Mouse (Mus musculus) embryonic facial prominence, embryonic 15.5 days (tissue): Measurements from ENCODE around the gene Bicdl1. TPM values are rescaled to one million over a fixed set of nuclear protein-coding genes. Genes with fewer than 3 reads are reported as not detected.

Experiments used
- ATAC-seq: fragments of 200-750 bp; cut with Nextera tagmentation; 2 replicates; pipeline ENCODE4 v1.8.0; 2017; ENCODE audit warnings: low read depth, moderate TSS enrichment; ENCODE audit not compliant: insufficient number of reproducible peaks, low FRiP score, low TSS enrichment
- H3K27ac ChIP-seq: fragments of 300-500 bp; sonication (generic); replicated peaks from 2 replicates; pipeline ENCODE4 v1.5.1; 2015; ENCODE audit warnings: mild to moderate bottlenecking, inconsistent platforms
- H3K27me3 ChIP-seq: fragments of 300-500 bp; sonication (generic); 2 replicates; pipeline ENCODE4 v1.6.1; 2015; ENCODE audit warnings: inconsistent platforms
- H3K36me3 ChIP-seq: fragments of 300-500 bp; sonication (generic); 2 replicates; pipeline ENCODE4 v1.6.1; 2015; ENCODE audit warnings: mild to moderate bottlenecking, inconsistent platforms
- H3K4me1 ChIP-seq: fragments of 300-500 bp; sonication (generic); 2 replicates; pipeline ENCODE4 v1.6.1; 2015; ENCODE audit warnings: inconsistent platforms
- H3K4me2 ChIP-seq: fragments of 300-500 bp; sonication (generic); replicated peaks from 2 replicates; pipeline ENCODE4 v1.6.1; 2015; ENCODE audit warnings: mild to moderate bottlenecking, inconsistent platforms
- H3K4me3 ChIP-seq: fragments of 300-500 bp; sonication (generic); replicated peaks from 2 replicates; pipeline ENCODE4 v1.5.1; 2015; ENCODE audit warnings: mild to moderate bottlenecking, inconsistent platforms
- H3K9ac ChIP-seq: fragments of 300-500 bp; sonication (generic); 2 replicates; pipeline ENCODE4 v1.6.1; 2015; ENCODE audit warnings: inconsistent platforms
- H3K9me3 ChIP-seq: fragments of 300-500 bp; sonication (generic); replicated peaks from 2 replicates; pipeline ENCODE4 v1.6.1; 2016; ENCODE audit warnings: inconsistent platforms
- WGBS: fragments of 180-500 bp; shearing (Covaris S2); methylation state at CpG from one replicate; pipeline ENCODE4 v1.1.7; 2015; 5-methylcytosine and 5-hydroxymethylcytosine counted together
- polyA plus RNA-seq: library from polyadenylated mRNA; unstranded; fragments of >200 nt; fragmentation: Nextera tagmentation; extraction: Ambion mirVana; gene quantifications from 2 replicates; pipeline ENCODE4 v1.2.1, GENCODE M21; 2015

The Bicdl1 gene
- 16.0 and 17.6 TPM in 2 replicates for polyA plus RNA-seq

DNA sequence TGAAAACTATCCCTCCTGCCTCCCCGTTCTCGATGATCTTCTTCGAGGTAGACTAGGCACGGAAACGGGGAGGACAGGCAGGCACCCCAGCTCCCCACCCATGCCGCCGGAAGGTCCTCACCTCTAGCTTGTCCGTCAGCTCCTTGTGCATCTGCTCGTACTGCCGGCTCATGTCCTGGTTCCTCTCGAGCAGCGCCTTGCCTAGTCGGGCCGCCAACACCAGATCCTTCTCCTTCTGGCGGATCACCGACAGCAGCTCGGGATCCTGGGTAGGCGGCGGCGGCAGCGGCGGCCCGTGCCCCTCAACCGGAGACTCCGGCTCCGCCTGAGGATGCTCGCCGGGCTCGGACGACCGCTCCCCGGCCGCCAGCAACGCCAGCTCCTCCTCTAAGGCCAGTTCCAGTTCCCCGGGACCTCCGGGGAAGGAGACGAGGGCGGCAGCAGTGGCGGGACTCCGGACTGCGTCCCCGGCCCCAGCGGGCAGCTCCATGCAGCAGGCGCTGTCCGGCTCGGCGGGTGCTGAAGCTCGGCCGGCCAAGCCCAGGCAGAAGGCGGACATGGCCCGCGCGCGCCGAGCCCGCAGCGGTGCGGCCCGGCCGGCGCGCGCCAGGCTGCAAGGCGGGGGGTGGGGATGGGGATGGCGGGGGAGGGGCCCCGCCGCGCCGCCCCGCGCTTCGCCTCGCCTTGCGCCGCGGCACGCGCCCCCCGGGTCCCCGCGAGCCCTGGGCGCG lies at the start of gene Bicdl1:
TSS of gene Bicdl1 (minus strand) at position 621 of the 731 bp plus-strand sequence.
- no peaks in the 10 kb centered on the region for H3K36me3 ChIP-seq
- no peaks in the 10 kb centered on the region for H3K9me3 ChIP-seq
- under 1% methylated on average over 74 of the region's 83 CpGs for WGBS
- peaks cover 18% of the 10 kb centered on the region for H3K4me1 ChIP-seq
- peak within 1 kb of the TSS; percentile 99 for H3K4me2 ChIP-seq
- H3K9ac ChIP-seq = peak within 1 kb of the TSS; percentile 23; the same call in 1 of the 2 replicates
- peaks cover 38% of the 10 kb centered on the region for H3K27me3 ChIP-seq
- peak within 1 kb of the TSS; percentile 58; the same call in 1 of the 2 replicates for H3K27ac ChIP-seq
- H3K4me3 ChIP-seq = peak within 1 kb of the TSS; percentile 62
- ATAC-seq = peak; percentile 35

DNA sequence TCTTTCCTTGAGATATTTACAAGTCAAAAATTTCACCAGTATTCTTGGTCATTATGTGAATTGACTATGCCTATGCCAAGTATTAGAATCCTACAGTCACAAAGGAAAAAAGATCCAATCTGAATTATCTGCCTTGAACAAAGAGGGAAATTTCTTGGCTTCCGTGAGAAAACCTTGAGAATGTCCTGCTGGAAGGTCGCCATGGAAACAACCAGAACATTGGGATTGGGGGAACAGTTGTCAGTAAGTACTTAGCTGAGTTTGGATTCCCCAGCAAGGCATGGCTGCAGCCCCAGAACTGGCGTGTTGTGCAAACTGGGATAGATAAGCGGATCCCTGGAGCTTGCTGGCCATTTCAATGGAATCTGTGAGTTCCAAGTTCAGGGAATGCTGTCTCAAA lies 45.5 kb upstream of the Bicdl1 start:
- Histone ChIP-seq H3K9ac (no peak overlapping the region), H3K27me3 (no peaks in the 10 kb centered on the region), H3K27ac (no peak overlapping the region), H3K36me3 (no peaks in the 10 kb centered on the region), H3K4me1 (no peaks in the 10 kb centered on the region), H3K9me3 (no peaks in the 10 kb centered on the region), H3K4me3 (no peak overlapping the region), H3K4me2 (no peak overlapping the region)
- WGBS = 70% methylated on average over 4 of the region's 4 CpGs
- no peak for ATAC-seq

DNA sequence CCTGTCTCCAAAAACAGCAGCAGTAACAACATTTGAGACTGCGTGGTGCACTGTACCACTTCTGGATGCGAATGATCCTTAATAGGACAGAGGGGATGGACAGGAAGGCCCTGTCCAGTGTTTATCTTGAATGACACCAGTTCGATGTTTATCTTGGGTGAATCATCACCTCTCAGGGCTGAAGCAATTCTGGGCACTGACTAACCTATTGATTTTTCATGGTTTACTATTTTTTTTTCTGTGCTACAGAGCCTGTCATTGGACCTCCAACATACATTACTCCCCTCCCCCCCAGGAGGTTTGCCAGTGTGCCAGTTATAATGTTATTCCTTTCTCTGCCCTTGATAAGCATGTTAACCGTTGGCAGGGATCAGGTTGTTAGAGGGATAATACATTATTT lies 43.9 kb upstream of the Bicdl1 start:
- Histone ChIP-seq H3K4me3 (no peak overlapping the region), H3K9me3 (no peaks in the 10 kb centered on the region), H3K4me2 (no peak overlapping the region), H3K9ac (no peak overlapping the region), H3K27ac (no peak overlapping the region), H3K27me3 (no peaks in the 10 kb centered on the region), H3K36me3 (no peaks in the 10 kb centered on the region), H3K4me1 (no peaks in the 10 kb centered on the region)
- no peak for ATAC-seq
- WGBS = 74% methylated on average over 4 of the region's 4 CpGs

DNA sequence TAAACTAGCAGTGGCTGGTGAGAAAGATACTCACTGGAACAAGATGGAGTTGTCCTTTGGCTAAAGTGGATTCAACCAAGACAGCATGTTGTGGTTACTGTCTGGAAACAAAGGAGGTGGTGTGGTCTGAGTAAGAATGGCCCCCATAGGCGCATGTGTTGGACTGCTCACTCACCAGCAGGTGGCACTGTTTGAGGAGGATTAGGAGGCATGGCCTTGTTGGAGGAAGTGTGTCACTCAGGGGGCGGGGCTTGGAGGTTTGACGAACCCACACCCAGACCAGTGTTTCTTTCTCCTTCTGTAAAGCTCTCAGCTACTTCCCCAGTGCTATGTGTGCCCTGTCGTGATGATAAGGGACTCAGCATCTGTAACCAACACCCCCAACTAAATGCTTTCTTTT lies 38.6 kb upstream of the Bicdl1 start:
- Histone ChIP-seq H3K4me3 (no peak overlapping the region), H3K4me1 (no peaks in the 10 kb centered on the region), H3K4me2 (no peak overlapping the region), H3K9ac (no peak overlapping the region), H3K27ac (no peak overlapping the region), H3K27me3 (no peaks in the 10 kb centered on the region), H3K9me3 (no peaks in the 10 kb centered on the region), H3K36me3 (no peaks in the 10 kb centered on the region)
- WGBS = 86% methylated on average over 4 of the region's 4 CpGs
- ATAC-seq = no peak

DNA sequence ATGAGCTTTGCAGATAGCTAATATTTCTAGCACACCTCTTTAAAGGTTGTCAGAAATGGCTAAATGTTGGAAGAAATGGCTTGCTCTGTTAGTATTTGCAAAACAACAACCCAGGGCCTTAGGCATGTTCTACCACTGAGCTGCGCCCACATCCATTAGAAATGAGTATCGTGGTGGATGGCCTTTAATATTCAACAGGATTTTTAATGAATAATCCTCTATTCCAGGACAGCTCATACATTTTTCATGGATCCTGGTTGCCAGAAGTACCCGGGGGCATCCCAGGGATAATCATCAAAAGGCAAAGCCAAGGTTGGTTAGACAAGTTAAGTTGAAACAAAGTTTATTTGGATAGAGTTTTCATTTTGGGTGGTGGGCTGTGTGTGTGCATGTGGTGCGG lies 37.7 kb upstream of the Bicdl1 start:
- Histone ChIP-seq H3K4me1 (no peaks in the 10 kb centered on the region), H3K27me3 (no peaks in the 10 kb centered on the region), H3K36me3 (no peaks in the 10 kb centered on the region), H3K9me3 (no peaks in the 10 kb centered on the region), H3K4me2 (no peak overlapping the region), H3K9ac (no peak overlapping the region), H3K27ac (no peak overlapping the region), H3K4me3 (no peak overlapping the region)
- no peak for ATAC-seq
- 81% methylated on average over 4 of the region's 4 CpGs for WGBS

DNA sequence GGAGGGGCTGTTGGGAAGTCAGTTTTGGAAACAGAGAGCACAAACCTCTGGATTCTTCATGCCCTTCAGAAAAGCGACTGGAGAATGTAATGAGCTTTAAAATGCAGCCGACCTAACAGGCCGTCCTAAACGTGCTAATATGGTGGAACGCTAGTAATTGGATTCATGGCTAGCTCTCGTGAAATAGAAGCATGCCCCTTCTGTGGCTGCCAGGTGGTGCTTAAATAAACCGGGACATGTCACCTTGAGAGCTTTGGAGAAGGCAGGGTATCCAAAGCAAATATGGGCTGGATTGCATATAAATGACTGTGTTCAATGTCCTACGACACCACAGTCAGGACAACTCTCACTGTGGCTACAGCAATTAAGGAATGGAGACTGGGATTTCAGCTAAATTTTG lies 35.4 kb upstream of the Bicdl1 start:
- Histone ChIP-seq H3K27me3 (no peaks in the 10 kb centered on the region), H3K4me3 (no peak overlapping the region), H3K27ac (no peak overlapping the region), H3K4me2 (no peak overlapping the region), H3K9me3 (no peaks in the 10 kb centered on the region), H3K36me3 (no peaks in the 10 kb centered on the region), H3K4me1 (no peaks in the 10 kb centered on the region), H3K9ac (no peak overlapping the region)
- WGBS = 68% methylated on average over 8 of the region's 8 CpGs
- ATAC-seq = no peak

DNA sequence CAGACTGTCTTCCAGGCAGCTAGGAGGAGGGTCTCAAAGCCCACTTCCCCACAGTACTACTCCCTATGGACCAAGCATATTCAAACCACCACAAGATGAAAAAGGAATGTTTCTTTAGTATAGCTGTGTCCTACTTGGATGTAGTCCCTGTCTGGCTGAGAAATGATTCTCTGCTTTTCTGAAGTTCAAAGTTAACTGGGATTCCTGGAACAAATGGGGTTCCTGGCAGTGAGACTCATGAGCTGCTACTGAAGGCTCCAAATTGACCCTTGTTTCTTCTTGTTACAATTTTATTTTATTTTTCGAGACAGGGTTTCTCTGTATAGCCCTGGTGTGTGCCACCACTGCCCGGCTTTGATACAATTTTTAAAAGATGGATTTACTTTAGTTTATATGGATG lies 32.6 kb upstream of the Bicdl1 start:
- no peaks in the 10 kb centered on the region for H3K27me3 ChIP-seq
- H3K4me1 ChIP-seq = no peaks in the 10 kb centered on the region
- no peak for ATAC-seq
- H3K36me3 ChIP-seq = no peaks in the 10 kb centered on the region
- WGBS = 80% methylated on average over 2 of the region's 2 CpGs
- H3K27ac ChIP-seq = no peak overlapping the region
- H3K9ac ChIP-seq = no peak overlapping the region
- no peaks in the 10 kb centered on the region for H3K9me3 ChIP-seq
- no peak overlapping the region for H3K4me2 ChIP-seq
- no peak overlapping the region for H3K4me3 ChIP-seq

DNA sequence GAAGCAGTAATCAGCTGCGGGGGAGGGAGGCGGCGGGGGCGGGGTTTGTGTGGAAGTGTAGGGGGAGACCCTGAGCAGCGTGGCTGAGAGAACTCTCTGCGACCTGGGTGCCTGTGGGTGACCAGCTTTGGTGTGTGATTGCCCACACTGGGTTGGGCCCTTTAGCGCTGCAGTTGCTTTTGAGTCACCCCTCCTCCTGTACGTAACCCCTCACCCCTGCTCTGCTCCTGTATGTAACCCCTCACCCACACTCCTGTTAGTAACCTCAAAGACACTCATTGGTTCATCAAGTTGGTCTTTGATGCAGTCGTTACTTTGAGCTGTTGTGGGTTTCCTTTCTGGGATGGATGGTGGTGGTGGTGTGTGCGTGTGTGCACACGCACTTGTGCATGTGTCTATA lies 29.5 kb upstream of the Bicdl1 start:
- no peak for ATAC-seq
- H3K27me3 ChIP-seq = no peaks in the 10 kb centered on the region
- no peak overlapping the region for H3K4me3 ChIP-seq
- H3K4me2 ChIP-seq = no peak overlapping the region
- 75% methylated on average over 11 of the region's 11 CpGs for WGBS
- no peaks in the 10 kb centered on the region for H3K9me3 ChIP-seq
- no peaks in the 10 kb centered on the region for H3K4me1 ChIP-seq
- H3K36me3 ChIP-seq = no peaks in the 10 kb centered on the region
- H3K9ac ChIP-seq = no peak overlapping the region
- no peak overlapping the region for H3K27ac ChIP-seq

DNA sequence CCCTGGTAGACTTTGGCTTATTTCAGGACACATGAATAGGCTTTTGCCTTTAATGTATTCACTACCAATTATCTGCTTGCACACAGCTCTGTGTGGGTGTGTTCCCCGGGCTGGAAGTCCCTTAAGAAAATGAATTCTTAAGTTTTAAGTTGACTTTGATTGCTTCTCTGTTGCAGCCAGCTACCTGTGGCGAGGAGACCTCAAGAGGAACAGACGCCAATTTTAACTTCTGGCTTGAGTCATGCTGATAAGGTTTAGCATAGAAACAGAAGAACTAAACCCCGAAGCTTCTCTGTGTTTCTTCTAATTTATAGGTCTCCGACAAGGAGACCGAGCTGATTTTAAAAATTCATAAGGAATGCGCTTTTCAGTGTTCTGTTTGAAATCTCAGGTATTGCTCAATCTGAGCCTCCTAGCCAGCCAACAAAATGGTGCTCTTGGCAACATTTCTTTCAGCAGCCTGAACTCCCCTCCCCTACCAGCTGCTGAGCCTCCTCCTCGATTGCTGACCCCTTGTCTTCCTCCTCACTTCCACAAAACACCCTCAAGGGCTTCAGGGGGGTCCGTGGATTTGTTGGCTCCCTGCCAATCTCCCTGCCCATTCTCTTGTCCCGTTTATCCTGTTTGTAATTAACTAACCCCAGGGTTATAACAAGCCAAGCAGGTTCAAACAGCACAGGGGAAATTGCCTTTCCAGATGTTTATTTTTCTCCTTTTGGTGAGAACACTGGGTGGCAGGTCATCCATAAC lies 27.2 kb upstream of the Bicdl1 start:
- Histone ChIP-seq H3K4me2 (no peak overlapping the region), H3K4me1 (no peaks in the 10 kb centered on the region), H3K9ac (no peak overlapping the region), H3K4me3 (no peak overlapping the region), H3K9me3 (no peaks in the 10 kb centered on the region), H3K27ac (no peak overlapping the region), H3K36me3 (no peaks in the 10 kb centered on the region), H3K27me3 (no peaks in the 10 kb centered on the region)
- ATAC-seq = no peak
- 29% methylated on average over 10 of the region's 10 CpGs for WGBS

DNA sequence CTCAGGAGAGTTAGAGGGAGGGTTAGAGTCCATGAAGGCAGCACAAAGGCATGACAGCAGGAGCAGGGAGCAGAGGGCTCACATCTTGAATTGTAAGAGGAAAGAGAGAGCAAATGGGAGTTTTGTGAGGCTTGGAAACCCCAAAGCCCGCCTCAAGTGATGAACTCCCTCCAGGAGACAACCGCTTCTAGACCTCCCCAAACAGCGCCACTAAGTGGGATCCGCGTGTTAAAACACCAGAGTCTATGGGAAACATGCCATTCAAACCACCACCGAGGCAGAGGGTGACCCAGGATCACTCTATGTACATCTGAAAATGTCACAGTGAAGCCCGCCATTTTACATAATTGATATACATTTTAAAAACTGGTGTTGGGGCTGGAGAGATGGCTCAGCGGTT lies 26.1 kb upstream of the Bicdl1 start:
- Histone ChIP-seq H3K4me1 (no peaks in the 10 kb centered on the region), H3K9ac (no peak overlapping the region)
- WGBS = 83% methylated on average over 8 of the region's 8 CpGs

DNA sequence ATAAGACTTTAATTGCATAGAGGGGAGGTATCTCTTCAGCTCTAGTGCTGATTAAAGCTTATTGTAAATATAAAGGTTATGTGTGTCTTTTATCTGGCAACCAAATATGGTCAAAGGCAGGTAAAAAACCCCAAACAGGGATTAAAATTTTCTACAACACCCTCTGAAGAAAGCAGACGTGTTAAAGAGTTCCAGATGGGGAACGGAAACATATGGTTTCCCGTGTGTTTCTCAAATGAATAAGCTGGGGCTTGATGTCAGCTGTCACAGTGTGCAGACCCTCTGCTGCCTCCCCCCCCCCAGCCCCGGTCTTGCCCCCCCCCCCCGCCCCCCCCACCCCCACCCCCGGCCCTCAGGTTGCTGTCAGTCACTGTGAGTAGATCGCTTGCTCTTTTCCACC lies 24.1 kb upstream of the Bicdl1 start:
- Histone ChIP-seq H3K4me3 (no peak overlapping the region), H3K27me3 (no peaks in the 10 kb centered on the region), H3K4me1 (no peaks in the 10 kb centered on the region), H3K9me3 (no peaks in the 10 kb centered on the region), H3K36me3 (no peaks in the 10 kb centered on the region), H3K27ac (no peak overlapping the region), H3K9ac (no peak overlapping the region), H3K4me2 (no peak overlapping the region)
- no peak for ATAC-seq
- WGBS = 21% methylated on average over 7 of the region's 7 CpGs

More for the DNA sequence above, 26.1 kb upstream of the Bicdl1 start:
- ATAC-seq = no peak
- Histone ChIP-seq H3K4me3 (no peak overlapping the region), H3K4me2 (no peak overlapping the region), H3K27me3 (no peaks in the 10 kb centered on the region), H3K36me3 (no peaks in the 10 kb centered on the region), H3K9me3 (no peaks in the 10 kb centered on the region), H3K27ac (no peak overlapping the region)
